Mouse (Mus musculus) liver (tissue): ENCODE measurements around the gene Ccdc88c.

ENCODE experiments used
- DNase-seq: peaks from one replicate; pipeline ENCODE4 v3.0.0-alpha.2; 2020; ENCODE audit warnings: mixed read lengths

The Ccdc88c gene

GRCm38 (mm10) chr12:100875960-100876359 is 152.9 kb downstream of the Ccdc88c start:
- no peak for DNase-seq

- DNase-seq: no peak
Observed at GRCm38 (mm10) chr12:100875553-100875952, 153.3 kb downstream of the Ccdc88c start.

GRCm38 (mm10) chr12:100873612-100874011 is 155.2 kb downstream of the Ccdc88c start:
- DNase-seq: no peak

- DNase-seq: no peak
Observed at GRCm38 (mm10) chr12:100871841-100872240, 157.0 kb downstream of the Ccdc88c start.

GRCm38 (mm10) chr12:100871234-100871633 is 157.6 kb downstream of the Ccdc88c start:
- no peak for DNase-seq

- no peak for DNase-seq
Observed at GRCm38 (mm10) chr12:100868049-100868622, 160.7 kb downstream of the Ccdc88c start.

GRCm38 (mm10) chr12:100867097-100867496 is 161.8 kb downstream of the Ccdc88c start:
- no peak for DNase-seq

GRCm38 (mm10) chr12:100865509-100866078 is 163.3 kb downstream of the Ccdc88c start:
- DNase-seq: no peak

GRCm38 (mm10) chr12:100865072-100865471 is 163.8 kb downstream of the Ccdc88c start:
- no peak for DNase-seq

- DNase-seq: no peak
Observed at GRCm38 (mm10) chr12:100862856-100863446, 165.9 kb downstream of the Ccdc88c start.

- DNase-seq: no peak
Observed at GRCm38 (mm10) chr12:100862272-100862671, 166.6 kb downstream of the Ccdc88c start.
